Mouse (Mus musculus) erythroblast, embryonic 14.5 days (primary cell): ENCODE data around the gene Dtnb.

Experiments used
- GATA1 ChIP-seq: IDR thresholded peaks from 2 replicates; pipeline ENCODE4 v1.6.1; 2012; ENCODE audit warnings: low read length, inconsistent platforms, mixed read lengths
- TAL1 ChIP-seq: IDR thresholded peaks from 3 replicates; pipeline ENCODE4 v1.6.1; 2012; ENCODE audit warnings: low read length, inconsistent platforms, mixed read lengths

GRCm38 (mm10) chr12:3745432-3746105 lies 173.4 kb downstream of the Dtnb start:
- no peak for TF ChIP-seq GATA1
- TF ChIP-seq TAL1, result no peak
